Mouse (Mus musculus) liver, embryonic 11.5 days (tissue): ENCODE measurements at regions not wholly inside any gene's neighbourhood (a gene's known extent, or its start where the extent isn't known, plus 50 kb on each side); places are given as distances from the start of the nearest gene placed in this dataset.

Experiments used
- ATAC-seq: fragments of 200-750 bp; cut with Nextera tagmentation; replicated peaks from 2 replicates; pipeline ENCODE4 v1.8.0; 2017; ENCODE audit warnings: moderate number of reproducible peaks, mild to moderate bottlenecking, moderate TSS enrichment, moderate library complexity; ENCODE audit not compliant: low FRiP score
- DNase-seq: peaks from one replicate; pipeline ENCODE4 v3.0.0-alpha.2; 2017; ENCODE audit warnings: low spot score
- H3K27ac ChIP-seq: fragments of 300-500 bp; sonication (generic); 2 replicates; pipeline ENCODE4 v1.5.1; 2014; ENCODE audit warnings: mild to moderate bottlenecking, low read depth, low read length, control low read depth
- H3K27me3 ChIP-seq: fragments of 300-500 bp; sonication (generic); replicated peaks from 2 replicates; pipeline ENCODE4 v1.6.1; 2014; ENCODE audit warnings: low read length, mixed read lengths; ENCODE audit not compliant: control insufficient read depth, insufficient read depth
- H3K36me3 ChIP-seq: fragments of 300-500 bp; sonication (generic); 2 replicates; pipeline ENCODE4 v1.6.1; 2014; ENCODE audit warnings: mild to moderate bottlenecking, low read length, moderate library complexity, mixed read lengths; ENCODE audit not compliant: control insufficient read depth, insufficient read depth
- H3K4me1 ChIP-seq: fragments of 300-500 bp; sonication (generic); replicated peaks from 2 replicates; pipeline ENCODE4 v1.6.1; 2014; ENCODE audit warnings: low read length, mixed read lengths; ENCODE audit not compliant: control insufficient read depth, insufficient read depth
- H3K4me2 ChIP-seq: fragments of 300-500 bp; sonication (generic); 2 replicates; pipeline ENCODE4 v1.6.1; 2014; ENCODE audit warnings: mild to moderate bottlenecking, control low read depth, moderate library complexity
- H3K4me3 ChIP-seq: fragments of 300-500 bp; sonication (generic); 2 replicates; pipeline ENCODE4 v1.5.1; 2014; ENCODE audit warnings: low read depth, low read length, control low read depth
- H3K9ac ChIP-seq: fragments of 300-500 bp; sonication (generic); 2 replicates; pipeline ENCODE4 v1.6.1; 2014; ENCODE audit warnings: low read depth, low read length, control low read depth
- H3K9me3 ChIP-seq: fragments of 300-500 bp; sonication (generic); 2 replicates; pipeline ENCODE4 v1.6.1; 2016; ENCODE audit warnings: low read length, inconsistent platforms, mixed read lengths; ENCODE audit not compliant: control insufficient read depth
- WGBS: fragments of 180-500 bp; shearing (Covaris S2); extraction: QIAGEN DNeasy Blood & Tissue Kit; methylation state at CpG from one replicate; pipeline ENCODE4 v1.1.7; 2014; 5-methylcytosine and 5-hydroxymethylcytosine counted together

GRCm38 (mm10) chr13:34507224-34507623 lies 146.1 kb downstream of the Pxdc1 start:
- 82% methylated on average over 2 of the region's 2 CpGs for WGBS
- DNase-seq (no peak), ATAC-seq (no peak)
- no peak overlapping the region for H3K27ac ChIP-seq
- no peaks in the 10 kb centered on the region for H3K4me1 ChIP-seq
- H3K27me3 ChIP-seq: no peaks in the 10 kb centered on the region
- no peak overlapping the region for H3K4me3 ChIP-seq
- no peaks in the 10 kb centered on the region for H3K9me3 ChIP-seq
- no peaks in the 10 kb centered on the region for H3K36me3 ChIP-seq
- no peak overlapping the region for H3K4me2 ChIP-seq
- H3K9ac ChIP-seq: no peak overlapping the region

GRCm38 (mm10) chr13:34505861-34506260 lies 147.4 kb downstream of the Pxdc1 start:
- Histone ChIP-seq H3K27me3 (no peaks in the 10 kb centered on the region), H3K4me3 (no peak overlapping the region), H3K36me3 (no peaks in the 10 kb centered on the region), H3K4me2 (no peak overlapping the region), H3K9ac (no peak overlapping the region), H3K9me3 (no peaks in the 10 kb centered on the region), H3K27ac (no peak overlapping the region), H3K4me1 (no peaks in the 10 kb centered on the region)
- no peak for DNase-seq
- WGBS: 77% methylated on average over 2 of the region's 2 CpGs
- no peak for ATAC-seq

- no peak for DNase-seq
- no peak overlapping the region for H3K27ac ChIP-seq
- no peaks in the 10 kb centered on the region for H3K27me3 ChIP-seq
- no peak overlapping the region for H3K4me3 ChIP-seq
- no peak overlapping the region for H3K4me2 ChIP-seq
- WGBS: 67% methylated on average over 3 of the region's 3 CpGs
- H3K36me3 ChIP-seq: no peaks in the 10 kb centered on the region
- no peak overlapping the region for H3K9ac ChIP-seq
- no peak for ATAC-seq
- no peaks in the 10 kb centered on the region for H3K9me3 ChIP-seq
- no peaks in the 10 kb centered on the region for H3K4me1 ChIP-seq
These were observed 148.4 kb downstream of the Pxdc1 start for GRCm38 (mm10) chr13:34504879-34505278.

- H3K9ac ChIP-seq: no peak overlapping the region
- H3K4me2 ChIP-seq: no peak overlapping the region
- 89% methylated on average over 2 of the region's 2 CpGs for WGBS
- H3K36me3 ChIP-seq: no peaks in the 10 kb centered on the region
- H3K9me3 ChIP-seq: no peaks in the 10 kb centered on the region
- DNase-seq (no peak), ATAC-seq (no peak)
- H3K4me1 ChIP-seq: no peaks in the 10 kb centered on the region
- H3K27me3 ChIP-seq: no peaks in the 10 kb centered on the region
- no peak overlapping the region for H3K4me3 ChIP-seq
- no peak overlapping the region for H3K27ac ChIP-seq
These were observed 153.9 kb upstream of the Slc22a23 start for GRCm38 (mm10) chr13:34498910-34499309.

DNA sequence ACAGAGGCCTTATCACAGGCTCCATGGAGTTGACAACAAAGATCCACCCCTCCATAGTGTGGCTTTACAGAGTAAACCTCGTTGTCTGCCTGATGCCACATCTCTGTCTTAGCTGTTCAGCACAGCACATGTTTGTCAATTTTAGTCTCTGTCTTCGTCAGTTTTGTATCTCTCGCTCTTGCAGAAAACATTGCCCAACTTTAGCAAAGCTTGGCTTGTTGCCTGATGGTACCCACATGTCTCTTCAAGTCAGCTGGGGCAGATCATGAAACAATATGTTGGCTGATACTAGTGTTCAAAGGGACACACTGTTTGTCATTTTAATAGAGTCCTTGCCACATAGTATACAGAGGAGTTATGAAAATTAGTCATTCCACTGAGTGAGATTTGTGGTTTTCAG lies 152.7 kb upstream of the Slc22a23 start:
- ATAC-seq: no peak

GRCm38 (mm10) chr13:34484831-34485230 lies 139.8 kb upstream of the Slc22a23 start:
- Histone ChIP-seq H3K4me1 (no peaks in the 10 kb centered on the region), H3K9me3 (no peaks in the 10 kb centered on the region), H3K27ac (no peak overlapping the region), H3K4me2 (no peak overlapping the region), H3K4me3 (no peak overlapping the region), H3K36me3 (no peaks in the 10 kb centered on the region), H3K27me3 (no peaks in the 10 kb centered on the region), H3K9ac (no peak overlapping the region)
- ATAC-seq (no peak), DNase-seq (no peak)
- WGBS: 87% methylated on average over 1 of the region's 1 CpGs

More for the DNA sequence above, 152.7 kb upstream of the Slc22a23 start:
- H3K36me3 ChIP-seq: no peaks in the 10 kb centered on the region
- H3K27ac ChIP-seq: no peak overlapping the region
- H3K9me3 ChIP-seq: no peaks in the 10 kb centered on the region
- no peaks in the 10 kb centered on the region for H3K4me1 ChIP-seq
- H3K27me3 ChIP-seq: no peaks in the 10 kb centered on the region
- H3K4me2 ChIP-seq: no peak overlapping the region
- no peak overlapping the region for H3K4me3 ChIP-seq
- WGBS: 68% methylated on average over 3 of the region's 3 CpGs
- H3K9ac ChIP-seq: no peak overlapping the region
- DNase-seq: no peak

GRCm38 (mm10) chr13:34481461-34481860 lies 136.5 kb upstream of the Slc22a23 start:
- H3K4me2 ChIP-seq: no peak overlapping the region
- DNase-seq (no peak), ATAC-seq (no peak)
- no peaks in the 10 kb centered on the region for H3K36me3 ChIP-seq
- 87% methylated on average over 10 of the region's 10 CpGs for WGBS
- no peaks in the 10 kb centered on the region for H3K4me1 ChIP-seq
- H3K4me3 ChIP-seq: no peak overlapping the region
- H3K9ac ChIP-seq: no peak overlapping the region
- H3K27ac ChIP-seq: no peak overlapping the region
- H3K9me3 ChIP-seq: no peaks in the 10 kb centered on the region
- no peaks in the 10 kb centered on the region for H3K27me3 ChIP-seq

- H3K4me3 ChIP-seq: no peak overlapping the region
- no peaks in the 10 kb centered on the region for H3K27me3 ChIP-seq
- no peaks in the 10 kb centered on the region for H3K36me3 ChIP-seq
- no peaks in the 10 kb centered on the region for H3K4me1 ChIP-seq
- H3K9me3 ChIP-seq: no peaks in the 10 kb centered on the region
- no peak for DNase-seq
- WGBS: 79% methylated on average over 1 of the region's 1 CpGs
- H3K9ac ChIP-seq: no peak overlapping the region
- no peak overlapping the region for H3K27ac ChIP-seq
- ATAC-seq: no peak
- no peak overlapping the region for H3K4me2 ChIP-seq
These were observed 125.4 kb upstream of the Slc22a23 start for GRCm38 (mm10) chr13:34470410-34470809.

GRCm38 (mm10) chr13:34469568-34469967 lies 124.6 kb upstream of the Slc22a23 start:
- Histone ChIP-seq H3K9me3 (no peaks in the 10 kb centered on the region), H3K27ac (no peak overlapping the region), H3K9ac (no peak overlapping the region), H3K4me3 (no peak overlapping the region), H3K36me3 (no peaks in the 10 kb centered on the region), H3K4me1 (no peaks in the 10 kb centered on the region), H3K4me2 (no peak overlapping the region), H3K27me3 (no peaks in the 10 kb centered on the region)
- no peak for DNase-seq
- no peak for ATAC-seq
- WGBS: 87% methylated on average over 5 of the region's 5 CpGs
